Mouse (Mus musculus) cortical plate, adult 2 months (tissue): ENCODE results near the gene Hoxa9.

Experiments
- CTCF ChIP-seq: fragments of 200-500 bp; IDR thresholded peaks from 2 replicates; pipeline ENCODE4 v1.5.1; 2011; ENCODE audit warnings: mild to moderate bottlenecking, control low read depth, low read length; ENCODE audit not compliant: insufficient read depth; ENCODE audit errors: extremely low read depth
- POLR2A ChIP-seq: fragments of 200-500 bp; IDR thresholded peaks from 2 replicates; pipeline ENCODE4 v1.6.1; 2011; ENCODE audit warnings: mild to moderate bottlenecking, low read length, control low read depth; ENCODE audit not compliant: insufficient read depth; ENCODE audit errors: extremely low read depth

- TF ChIP-seq CTCF (no peak), POLR2A (no peak)
Measured at GRCm38 (mm10) chr6:52274576-52274975, 43.7 kb upstream of the Hoxa9 start.
